Mouse (Mus musculus): ENCODE measurements around the gene Stat4. TPM values are rescaled to one million over a fixed set of nuclear protein-coding genes. Genes with fewer than 3 reads are reported as not detected.

The Stat4 gene
- polyA plus RNA-seq, 1 experiment from 2014 or later, result 1.5 TPM

GRCm38 (mm10) chr1:52131787-52132377 lies 144.9 kb downstream of the Stat4 start:
- H3K36me3 ChIP-seq, result 0 out of 2 replicates have a peak, but pooled peaks cover 3% of the 10 kb centered on the region
- 81% methylated on average over 11 of the region's 11 CpGs for WGBS
- no peak for ATAC-seq (ENCODE audit: insufficient number of reproducible peaks, insufficient read depth, low FRiP score, low TSS enrichment)

DNA sequence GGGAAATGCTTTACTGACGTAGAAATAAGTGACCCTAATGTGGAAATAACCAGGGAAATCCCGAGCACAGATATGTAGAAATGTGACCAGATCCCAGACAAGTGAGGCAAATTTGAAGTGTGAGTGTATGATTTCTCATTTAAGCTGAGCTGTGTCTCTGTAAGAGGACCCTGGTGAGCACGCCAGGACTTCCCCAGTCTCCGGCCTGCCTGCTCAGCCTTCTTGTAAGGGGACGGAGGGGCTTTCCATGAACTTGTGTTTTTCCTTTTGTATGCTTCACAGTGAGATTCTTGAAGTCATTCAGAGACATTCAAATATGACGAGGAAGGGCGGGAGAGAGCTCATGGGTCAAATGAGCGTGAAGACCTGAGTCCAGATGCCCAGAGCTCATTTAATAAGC lies 146.3 kb downstream of the Stat4 start:
- no peak overlapping the region for H3K27ac ChIP-seq
- WGBS, result 76% methylated on average over 8 of the region's 8 CpGs

More at GRCm38 (mm10) chr1:52131787-52132377, 144.9 kb downstream of the Stat4 start:
- Histone ChIP-seq H3K4me2 (replicated peaks) (no peak overlapping the region), H3K27ac (no peak overlapping the region), H3K9me3 (no peaks in the 10 kb centered on the region), H3K9ac (no peak overlapping the region), H3K4me3 (no peak overlapping the region), H3K4me1 (no peaks in the 10 kb centered on the region), H3K27me3 (no peaks in the 10 kb centered on the region)

DNA sequence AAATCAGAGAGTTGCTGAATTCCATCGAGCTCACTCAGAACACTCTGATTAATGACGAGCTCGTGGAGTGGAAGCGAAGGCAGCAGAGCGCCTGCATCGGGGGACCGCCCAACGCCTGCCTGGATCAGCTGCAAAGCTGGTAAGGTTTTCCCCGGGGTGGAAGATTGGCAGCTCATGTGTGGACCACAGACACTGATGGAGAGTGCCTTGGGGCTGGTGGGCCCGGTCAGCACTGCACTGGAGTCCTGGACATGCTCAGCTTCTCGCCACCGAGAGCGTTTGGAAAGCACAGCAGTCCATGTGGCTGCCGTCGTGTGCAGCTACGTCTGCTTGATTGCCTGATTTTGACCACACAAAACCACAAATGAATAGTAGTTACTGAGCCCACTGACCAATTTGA lies 150.3 kb downstream of the Stat4 start:
- no peak for ATAC-seq (ENCODE audit: insufficient number of reproducible peaks, insufficient read depth, low FRiP score, low TSS enrichment)

More for the DNA sequence above, 146.3 kb downstream of the Stat4 start:
- Histone ChIP-seq H3K27me3 (no peaks in the 10 kb centered on the region), H3K36me3 (0 out of 2 replicates have a peak, but pooled peaks cover 3% of the 10 kb centered on the region), H3K4me1 (no peaks in the 10 kb centered on the region), H3K9ac (no peak overlapping the region), H3K4me3 (no peak overlapping the region), H3K9me3 (no peaks in the 10 kb centered on the region), H3K4me2 (replicated peaks) (no peak overlapping the region)
- ATAC-seq (ENCODE audit: insufficient number of reproducible peaks, insufficient read depth, low FRiP score, low TSS enrichment), result no peak

GRCm38 (mm10) chr1:52140534-52140933 lies 153.6 kb downstream of the Stat4 start:
- Histone ChIP-seq H3K27ac (no peak overlapping the region), H3K9ac (no peak overlapping the region), H3K9me3 (no peaks in the 10 kb centered on the region), H3K4me1 (no peaks in the 10 kb centered on the region; the same call in 1 of the 2 replicates), H3K4me2 (replicated peaks) (no peak overlapping the region), H3K36me3 (no peaks in the 10 kb centered on the region), H3K27me3 (no peaks in the 10 kb centered on the region), H3K4me3 (no peak overlapping the region)
- 88% methylated on average over 9 of the region's 9 CpGs for WGBS
- ATAC-seq (ENCODE audit: insufficient number of reproducible peaks, insufficient read depth, low FRiP score, low TSS enrichment), result no peak

More for the DNA sequence above, 150.3 kb downstream of the Stat4 start:
- H3K4me1 ChIP-seq, result no peaks in the 10 kb centered on the region; the same call in 1 of the 2 replicates
- no peaks in the 10 kb centered on the region for H3K9me3 ChIP-seq
- no peaks in the 10 kb centered on the region for H3K27me3 ChIP-seq
- H3K4me2 ChIP-seq (replicated peaks), result no peak overlapping the region
- 67% methylated on average over 16 of the region's 16 CpGs for WGBS
- no peak overlapping the region for H3K27ac ChIP-seq
- 0 out of 2 replicates have a peak, but pooled peaks cover 3% of the 10 kb centered on the region for H3K36me3 ChIP-seq
- H3K9ac ChIP-seq, result no peak overlapping the region
- H3K4me3 ChIP-seq, result no peak overlapping the region

- WGBS, result 57% methylated on average over 3 of the region's 3 CpGs
- H3K27ac ChIP-seq, result no peak overlapping the region
- no peaks in the 10 kb centered on the region for H3K27me3 ChIP-seq
- H3K9me3 ChIP-seq, result no peaks in the 10 kb centered on the region
- H3K4me1 ChIP-seq, result no peaks in the 10 kb centered on the region; the same call in 1 of the 2 replicates
- no peak overlapping the region for H3K4me3 ChIP-seq
- no peak overlapping the region for H3K9ac ChIP-seq
- ATAC-seq (ENCODE audit: insufficient number of reproducible peaks, insufficient read depth, low FRiP score, low TSS enrichment), result no peak
- H3K36me3 ChIP-seq, result no peaks in the 10 kb centered on the region
- H3K4me2 ChIP-seq (replicated peaks), result no peak overlapping the region
Measured at GRCm38 (mm10) chr1:52141482-52141881, 154.5 kb downstream of the Stat4 start.

DNA sequence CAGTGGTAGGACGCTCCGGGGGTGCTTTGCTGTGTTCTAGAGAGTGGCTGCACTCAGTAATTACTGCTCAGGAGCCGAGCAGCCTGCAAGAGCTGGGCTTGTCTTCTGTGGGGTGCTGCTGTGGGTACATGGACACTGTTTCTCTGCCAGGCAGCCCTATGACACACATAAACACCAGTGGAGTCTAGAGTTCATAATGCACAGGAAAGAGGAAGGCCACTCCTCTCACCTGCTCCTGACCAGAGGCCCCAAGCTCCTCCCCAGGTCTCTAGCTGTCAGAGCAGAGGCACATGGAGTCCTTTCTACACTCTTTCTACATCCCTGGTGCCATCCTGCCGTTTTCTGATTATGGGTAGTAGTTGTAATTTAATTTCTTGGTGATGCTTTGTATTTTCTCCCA lies 155.2 kb downstream of the Stat4 start:
- WGBS, result 77% methylated on average over 4 of the region's 4 CpGs
- Histone ChIP-seq H3K4me2 (replicated peaks) (no peak overlapping the region), H3K36me3 (no peaks in the 10 kb centered on the region), H3K9ac (no peak overlapping the region), H3K4me3 (no peak overlapping the region), H3K4me1 (no peaks in the 10 kb centered on the region; the same call in 1 of the 2 replicates), H3K27ac (no peak overlapping the region), H3K27me3 (no peaks in the 10 kb centered on the region), H3K9me3 (no peaks in the 10 kb centered on the region)
- ATAC-seq (ENCODE audit: insufficient number of reproducible peaks, insufficient read depth, low FRiP score, low TSS enrichment), result no peak

GRCm38 (mm10) chr1:52143191-52143590 lies 156.2 kb downstream of the Stat4 start:
- H3K4me1 ChIP-seq, result no peaks in the 10 kb centered on the region; the same call in 1 of the 2 replicates
- H3K9ac ChIP-seq, result no peak overlapping the region
- H3K4me3 ChIP-seq, result no peak overlapping the region
- H3K9me3 ChIP-seq, result no peaks in the 10 kb centered on the region
- 85% methylated on average over 4 of the region's 4 CpGs for WGBS
- H3K27ac ChIP-seq, result no peak overlapping the region
- no peaks in the 10 kb centered on the region for H3K27me3 ChIP-seq
- no peaks in the 10 kb centered on the region for H3K36me3 ChIP-seq
- no peak overlapping the region for H3K4me2 ChIP-seq (replicated peaks)
- ATAC-seq (ENCODE audit: insufficient number of reproducible peaks, insufficient read depth, low FRiP score, low TSS enrichment), result no peak

- no peaks in the 10 kb centered on the region; the same call in 1 of the 2 replicates for H3K4me1 ChIP-seq
- no peak overlapping the region for H3K4me2 ChIP-seq (replicated peaks)
- H3K9me3 ChIP-seq, result no peaks in the 10 kb centered on the region
- no peak overlapping the region for H3K9ac ChIP-seq
- H3K27me3 ChIP-seq, result no peaks in the 10 kb centered on the region
- no peak for ATAC-seq (ENCODE audit: insufficient number of reproducible peaks, insufficient read depth, low FRiP score, low TSS enrichment)
- H3K27ac ChIP-seq, result no peak overlapping the region
- 83% methylated on average over 7 of the region's 7 CpGs for WGBS
- no peak overlapping the region for H3K4me3 ChIP-seq
- no peaks in the 10 kb centered on the region for H3K36me3 ChIP-seq
Measured at GRCm38 (mm10) chr1:52143596-52144156, 156.7 kb downstream of the Stat4 start.

DNA sequence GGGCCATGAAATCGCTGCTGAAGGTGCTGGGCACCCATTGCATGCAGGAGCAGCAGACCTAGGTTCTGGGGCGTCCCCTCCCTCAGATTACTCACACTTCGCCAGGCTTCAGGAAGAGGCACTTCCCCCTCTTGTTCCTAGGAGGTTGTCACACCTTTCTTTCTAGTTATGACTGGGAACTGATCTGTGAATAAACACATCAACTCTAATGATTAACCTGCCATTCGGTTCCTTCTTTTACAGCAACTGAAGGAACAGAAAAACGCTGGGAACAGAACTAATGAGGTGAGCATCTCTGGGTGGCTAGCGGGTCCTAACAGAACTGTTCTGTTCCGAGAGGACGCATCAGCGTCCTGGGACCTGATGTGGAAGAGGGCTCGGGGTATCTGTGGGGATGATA lies 158.0 kb downstream of the Stat4 start:
- no peak for ATAC-seq (ENCODE audit: insufficient number of reproducible peaks, insufficient read depth, low FRiP score, low TSS enrichment)
- Histone ChIP-seq H3K9me3 (no peaks in the 10 kb centered on the region), H3K36me3 (no peaks in the 10 kb centered on the region), H3K4me1 (no peaks in the 10 kb centered on the region; the same call in 1 of the 2 replicates), H3K27me3 (no peaks in the 10 kb centered on the region), H3K9ac (no peak overlapping the region), H3K4me2 (replicated peaks) (no peak overlapping the region), H3K27ac (no peak overlapping the region), H3K4me3 (no peak overlapping the region)
- 87% methylated on average over 10 of the region's 10 CpGs for WGBS

DNA sequence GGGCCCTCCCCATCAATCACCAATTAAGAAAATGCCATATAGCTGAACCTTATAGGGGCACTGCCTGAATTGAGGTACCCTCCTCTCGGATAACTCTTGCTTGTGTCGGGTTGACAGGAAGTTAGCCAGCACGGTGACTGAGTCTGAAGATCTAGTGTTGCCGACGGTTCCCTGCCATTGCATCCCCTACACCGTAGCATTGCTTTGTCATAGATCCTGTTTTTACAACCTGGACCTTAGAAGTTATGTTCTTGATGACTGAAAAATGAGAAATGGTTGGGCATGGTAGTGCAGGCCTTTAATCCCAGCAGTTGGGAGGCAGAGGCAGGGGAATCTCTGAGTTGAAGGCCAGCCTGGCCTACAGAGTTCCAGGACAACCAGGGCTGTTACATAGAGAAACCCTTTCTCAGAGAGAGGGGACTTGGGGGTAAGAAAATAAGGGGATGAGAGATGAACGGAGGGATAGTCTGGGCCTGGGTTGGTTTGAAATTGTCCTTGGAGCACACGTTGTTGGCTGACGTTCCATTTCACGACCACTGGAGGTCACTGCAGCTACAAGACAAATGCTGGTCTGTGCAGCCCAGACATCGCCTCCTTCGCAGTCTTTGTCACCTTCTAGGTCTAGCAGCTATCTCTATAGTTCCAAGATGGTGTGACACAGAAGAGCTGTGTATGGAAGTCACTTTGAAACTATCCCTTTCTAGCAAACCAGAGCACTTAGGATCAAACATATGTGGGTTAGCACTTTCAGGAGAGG lies 159.4 kb downstream of the Stat4 start:
- H3K4me2 ChIP-seq (replicated peaks), result no peak overlapping the region
- peaks cover 4% of the 10 kb centered on the region; the same call in 1 of the 2 replicates for H3K4me1 ChIP-seq
- no peaks in the 10 kb centered on the region for H3K9me3 ChIP-seq
- H3K27ac ChIP-seq, result no peak overlapping the region
- 51% methylated on average over 12 of the region's 12 CpGs for WGBS
- H3K36me3 ChIP-seq, result no peaks in the 10 kb centered on the region
- peak; percentile 54 for ATAC-seq (ENCODE audit: insufficient number of reproducible peaks, insufficient read depth, low FRiP score, low TSS enrichment)
- H3K27me3 ChIP-seq, result peaks cover 3% of the 10 kb centered on the region; the same call in 1 of the 2 replicates
- no peak overlapping the region for H3K9ac ChIP-seq
- H3K4me3 ChIP-seq, result no peak overlapping the region

DNA sequence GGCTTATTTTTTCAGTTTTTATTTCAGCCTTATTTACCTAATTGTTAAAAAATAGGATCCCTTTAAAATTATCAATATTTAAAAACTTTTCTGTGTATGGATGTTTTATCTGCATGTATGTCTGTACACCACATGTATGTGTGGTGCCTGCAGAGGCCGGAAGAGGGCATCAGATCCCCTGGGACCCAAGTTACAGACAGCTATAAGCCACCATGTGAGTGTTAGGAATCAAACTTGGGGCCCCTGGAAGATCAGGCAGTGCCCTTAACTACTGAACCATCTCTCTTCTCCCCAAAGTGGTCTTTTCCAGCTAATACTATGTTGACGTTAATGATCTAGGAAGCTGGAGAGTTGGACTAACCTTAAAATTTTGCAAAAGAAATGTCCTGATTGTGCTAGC lies 160.5 kb downstream of the Stat4 start:
- 82% methylated on average over 2 of the region's 2 CpGs for WGBS
- Histone ChIP-seq H3K4me1 (0 out of 2 replicates have a peak, but pooled peaks cover 4% of the 10 kb centered on the region), H3K4me2 (replicated peaks) (no peak overlapping the region), H3K9ac (no peak overlapping the region), H3K27ac (no peak overlapping the region), H3K36me3 (no peaks in the 10 kb centered on the region), H3K4me3 (no peak overlapping the region), H3K27me3 (peaks cover 3% of the 10 kb centered on the region; the same call in 1 of the 2 replicates), H3K9me3 (no peaks in the 10 kb centered on the region)
- ATAC-seq (ENCODE audit: insufficient number of reproducible peaks, insufficient read depth, low FRiP score, low TSS enrichment), result no peak
